Mouse (Mus musculus) C2C12 (cell line): ENCODE results near the gene Fam155a.

Experiments
- CTCF ChIP-seq: IDR thresholded peaks from one replicate; pipeline ENCODE4 v1.5.1; 2011; ENCODE audit not compliant: control insufficient read depth, insufficient read depth, insufficient read length
- FOSL1 ChIP-seq: IDR thresholded peaks from one replicate; pipeline ENCODE4 v1.8.0; 2011; ENCODE audit warnings: mild to moderate bottlenecking, low read length; ENCODE audit not compliant: poor library complexity, insufficient read depth, severe bottlenecking
- MAX ChIP-seq: IDR thresholded peaks from one replicate; pipeline ENCODE4 v1.6.1; 2011; ENCODE audit warnings: mild to moderate bottlenecking, control low read depth
- MYOD1 ChIP-seq: IDR thresholded peaks from one replicate; pipeline ENCODE4 v1.6.1; 2011; ENCODE audit warnings: low read depth; ENCODE audit not compliant: control insufficient read depth, insufficient read length
- MYOG ChIP-seq: IDR thresholded peaks from one replicate; pipeline ENCODE4 v1.6.1; 2011; ENCODE audit not compliant: control insufficient read depth, insufficient read length; ENCODE audit errors: extremely low read depth
- USF1 ChIP-seq: IDR thresholded peaks from one replicate; pipeline ENCODE4 v1.6.1; 2011; ENCODE audit warnings: low read depth, mild to moderate bottlenecking, control low read depth, moderate library complexity

DNA sequence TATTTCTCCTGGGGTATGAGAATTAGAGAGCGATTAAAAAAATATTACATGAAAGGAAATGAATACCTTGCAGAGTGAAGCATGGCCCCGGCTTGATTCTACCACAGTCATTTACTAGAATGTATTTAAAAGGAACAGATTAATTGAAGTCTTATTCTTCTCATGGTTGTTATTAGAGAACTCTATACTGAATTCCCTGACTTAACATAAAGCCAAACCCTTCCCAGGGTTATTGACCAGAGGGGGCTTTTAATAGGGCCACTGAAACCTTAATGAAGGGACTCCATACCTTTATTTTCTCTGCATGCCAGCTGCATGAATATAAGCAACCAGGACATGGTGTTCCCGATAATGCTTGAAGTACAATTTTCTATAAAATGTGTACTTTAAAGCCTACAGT, 221.8 kb downstream of the Fam155a start:
- TF ChIP-seq MYOD1, result no peak
- TF ChIP-seq USF1, result no peak
- no peak for TF ChIP-seq CTCF
- TF ChIP-seq MYOG, result no peak
- TF ChIP-seq MAX, result no peak
- no peak for TF ChIP-seq FOSL1
